Mouse (Mus musculus): Measurements from ENCODE around the gene Hipk4. TPM values are rescaled to one million over a fixed set of nuclear protein-coding genes. Genes with fewer than 3 reads are reported as not detected.

The Hipk4 gene
- polyA plus RNA-seq (2014; fragmentation: Illumina TruSeq; extraction: RNeasy Lipid Tissue Mini Kit (QIAGEN cat#74804); ENCODE audit: low read depth, low replicate concordance): 1.7 TPM

DNA sequence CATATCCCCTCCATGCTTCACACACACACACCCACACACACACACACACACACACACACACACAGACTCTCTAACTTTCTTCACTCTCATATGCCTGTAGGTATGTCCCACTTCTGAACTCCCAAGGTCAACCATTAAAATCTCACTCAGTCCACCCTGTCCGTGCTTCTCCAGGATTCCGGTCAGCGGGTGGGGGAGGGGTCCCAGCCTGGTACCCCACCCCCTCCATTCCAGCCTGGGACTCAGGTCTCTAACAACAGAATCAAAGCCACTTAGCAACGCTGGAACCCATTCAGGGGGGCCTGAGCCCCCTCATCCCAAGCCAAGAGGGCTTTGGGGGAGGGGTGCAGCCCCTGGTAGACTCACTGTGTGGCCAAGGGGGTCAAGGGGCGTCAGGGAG is at the start of gene Hipk4:
Gene Hipk4 (plus strand): TSS at position 301 of the 400 bp plus-strand sequence.

DNA sequence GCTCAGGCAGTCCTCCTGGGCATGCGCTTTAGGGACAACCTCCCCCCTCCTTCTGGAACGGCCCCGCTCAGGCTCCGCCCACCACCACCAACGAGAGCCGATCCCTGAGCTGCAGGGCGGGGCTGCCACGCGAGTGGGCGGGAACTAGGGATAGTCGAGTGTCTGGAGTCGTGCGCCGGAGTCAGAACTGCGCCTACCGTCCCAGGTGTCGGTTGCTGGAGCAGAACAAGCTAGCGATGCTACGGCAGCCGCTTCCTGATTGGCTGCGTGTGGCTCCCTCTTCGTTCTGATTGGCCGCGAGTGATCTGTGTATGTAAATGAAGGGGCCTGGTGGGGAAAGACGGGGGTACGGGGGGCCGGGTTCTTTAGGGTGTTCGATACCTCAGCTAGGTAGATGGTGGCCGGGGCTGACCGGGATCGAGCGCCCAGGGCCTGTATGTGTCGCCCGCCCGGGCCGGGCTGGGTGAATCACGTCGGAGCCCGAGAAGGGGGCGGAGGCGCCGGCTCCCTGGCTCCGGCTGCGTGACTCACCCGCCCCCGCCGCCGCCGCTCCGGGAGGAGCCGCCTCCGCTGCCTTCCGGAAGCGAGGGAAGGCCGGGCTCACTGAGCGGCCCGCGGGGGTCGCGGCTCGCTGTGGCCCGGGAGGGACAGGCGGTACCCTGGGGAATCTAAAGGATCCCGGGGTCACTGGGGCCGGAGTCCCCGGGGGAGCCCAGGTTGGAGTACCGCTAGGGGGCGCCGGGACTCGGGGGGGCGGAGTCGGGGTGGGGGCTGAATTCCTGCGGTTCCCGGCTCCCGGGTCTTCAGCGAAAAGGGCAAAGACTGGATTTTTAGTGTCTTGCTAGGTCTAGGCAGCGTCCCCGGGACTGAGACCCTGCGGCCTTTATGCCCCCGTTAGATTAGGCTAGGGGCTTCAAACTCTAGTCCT is 36.0 kb upstream of the Hipk4 start, which contains the start of gene Sertad1:
Gene Sertad1 (plus strand): TSS at position 141 of the 928 bp plus-strand sequence.

DNA sequence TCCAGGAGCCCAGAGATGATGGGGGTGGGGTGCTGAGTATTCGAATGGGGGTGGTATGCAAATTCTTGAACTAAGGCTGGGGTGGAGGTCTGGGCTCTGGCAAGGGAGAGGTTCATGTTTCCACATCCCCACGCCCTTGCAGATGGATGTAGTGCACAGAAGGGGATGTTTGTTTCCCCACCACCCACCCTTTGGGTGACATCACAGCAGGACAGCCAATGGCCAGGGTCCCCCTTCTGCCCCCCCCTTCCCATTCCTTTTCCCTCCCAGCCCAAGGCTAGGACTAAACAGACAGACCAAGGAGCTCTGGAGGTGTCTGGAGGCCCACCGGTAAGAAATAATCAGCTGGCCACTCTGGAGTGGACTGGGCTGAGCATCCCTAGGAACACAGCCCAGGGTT is 24.0 kb upstream of the Hipk4 start, which contains the start of gene Prx:
Gene Prx (plus strand): TSS at position 289 of the 400 bp plus-strand sequence.

DNA sequence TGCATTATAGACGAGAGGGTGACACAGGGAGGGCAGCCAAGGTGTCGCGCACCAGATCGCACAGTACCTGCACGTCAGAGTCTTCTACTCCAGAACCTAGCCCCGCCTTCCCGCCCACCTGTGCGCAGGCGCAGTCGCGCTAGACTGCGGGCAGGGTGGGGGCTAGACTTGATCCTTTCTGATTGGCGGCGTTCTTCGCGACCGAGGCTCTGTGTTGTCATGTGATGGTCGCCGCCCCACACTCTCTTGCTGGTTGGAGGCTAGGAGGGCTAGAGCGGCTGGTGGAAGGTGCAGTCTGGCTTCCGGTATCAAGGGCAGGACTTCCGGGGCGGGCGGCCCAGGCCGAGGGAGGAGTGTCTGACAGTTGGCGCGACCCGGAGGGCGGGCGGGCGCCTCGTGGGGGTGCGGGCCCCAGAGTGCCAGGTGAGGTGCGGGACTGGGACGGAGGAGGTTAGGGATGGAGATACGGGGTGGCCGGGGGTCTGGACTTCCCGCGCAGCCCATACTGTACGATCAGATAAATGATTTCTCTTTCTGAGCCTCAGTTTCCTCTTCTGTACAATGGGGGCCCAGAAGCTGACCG is 30.0 kb downstream of the Hipk4 start, which contains the start of the genes Pld3 and 2310022A10Rik:
Gene Pld3 (minus strand): TSS at position 288 of the 583 bp plus-strand sequence.
Gene 2310022A10Rik (plus strand): TSS at position 303 of the 583 bp plus-strand sequence.

Other genes starting within 250 kb of the Hipk4 start
- 175 TPM for gene Ltbp4, start 185.6 kb upstream of the Hipk4 start, polyA plus RNA-seq (2014; fragmentation: Illumina TruSeq; extraction: RNeasy Lipid Tissue Mini Kit (QIAGEN cat#74804); ENCODE audit: low read depth, low replicate concordance)
- gene Shkbp1, start 167.2 kb upstream of the Hipk4 start, polyA plus RNA-seq (2014; fragmentation: Illumina TruSeq; extraction: RNeasy Lipid Tissue Mini Kit (QIAGEN cat#74804); ENCODE audit: low read depth, low replicate concordance): 27.0 TPM
- 1.2 TPM for gene Gm20479, start 165.8 kb upstream of the Hipk4 start, polyA plus RNA-seq (2014; fragmentation: Illumina TruSeq; extraction: RNeasy Lipid Tissue Mini Kit (QIAGEN cat#74804); ENCODE audit: low read depth, low replicate concordance)
- 0.56 TPM for gene Sptbn4, start 75.6 kb upstream of the Hipk4 start, polyA plus RNA-seq (2014; fragmentation: Illumina TruSeq; extraction: RNeasy Lipid Tissue Mini Kit (QIAGEN cat#74804); ENCODE audit: low read depth, low replicate concordance)
- 56.7 TPM for gene Blvrb, start 75.3 kb upstream of the Hipk4 start, polyA plus RNA-seq (2014; fragmentation: Illumina TruSeq; extraction: RNeasy Lipid Tissue Mini Kit (QIAGEN cat#74804); ENCODE audit: low read depth, low replicate concordance)
- 7.5 TPM for gene Sertad3, start 49.5 kb upstream of the Hipk4 start, polyA plus RNA-seq (2014; fragmentation: Illumina TruSeq; extraction: RNeasy Lipid Tissue Mini Kit (QIAGEN cat#74804); ENCODE audit: low read depth, low replicate concordance)
- gene Sertad1, start 36.4 kb upstream of the Hipk4 start, polyA plus RNA-seq (2014; fragmentation: Illumina TruSeq; extraction: RNeasy Lipid Tissue Mini Kit (QIAGEN cat#74804); ENCODE audit: low read depth, low replicate concordance): 16.7 TPM
- 2.0 TPM for gene Prx, start 23.9 kb upstream of the Hipk4 start, polyA plus RNA-seq (2014; fragmentation: Illumina TruSeq; extraction: RNeasy Lipid Tissue Mini Kit (QIAGEN cat#74804); ENCODE audit: low read depth, low replicate concordance)
- 98.1 TPM for gene Pld3, start 30.0 kb downstream of the Hipk4 start, polyA plus RNA-seq (2014; fragmentation: Illumina TruSeq; extraction: RNeasy Lipid Tissue Mini Kit (QIAGEN cat#74804); ENCODE audit: low read depth, low replicate concordance)
- 13.5 TPM for gene 2310022A10Rik, start 30.0 kb downstream of the Hipk4 start, polyA plus RNA-seq (2014; fragmentation: Illumina TruSeq; extraction: RNeasy Lipid Tissue Mini Kit (QIAGEN cat#74804); ENCODE audit: low read depth, low replicate concordance)
- gene Akt2, start 68.3 kb downstream of the Hipk4 start, polyA plus RNA-seq (2014; fragmentation: Illumina TruSeq; extraction: RNeasy Lipid Tissue Mini Kit (QIAGEN cat#74804); ENCODE audit: low read depth, low replicate concordance): 123 TPM
- not detected for gene Ttc9b, start 130.6 kb downstream of the Hipk4 start, polyA plus RNA-seq (2014; fragmentation: Illumina TruSeq; extraction: RNeasy Lipid Tissue Mini Kit (QIAGEN cat#74804); ENCODE audit: low read depth, low replicate concordance)
- 15.8 TPM for gene Map3k10, start 151.3 kb downstream of the Hipk4 start, polyA plus RNA-seq (2014; fragmentation: Illumina TruSeq; extraction: RNeasy Lipid Tissue Mini Kit (QIAGEN cat#74804); ENCODE audit: low read depth, low replicate concordance)
- 2.6 TPM for gene Zfp607b, start 166.1 kb downstream of the Hipk4 start, polyA plus RNA-seq (2014; fragmentation: Illumina TruSeq; extraction: RNeasy Lipid Tissue Mini Kit (QIAGEN cat#74804); ENCODE audit: low read depth, low replicate concordance)
- 8.6 TPM for gene Zfp60, start 208.1 kb downstream of the Hipk4 start, polyA plus RNA-seq (2014; fragmentation: Illumina TruSeq; extraction: RNeasy Lipid Tissue Mini Kit (QIAGEN cat#74804); ENCODE audit: low read depth, low replicate concordance)